Mouse (Mus musculus) brain, adult 2 months (tissue): Measurements from ENCODE around the gene Abcf2.
"Not testable (repeated sequence)": the region's sequence is repeated elsewhere in the genome, so short reads cannot be mapped to it uniquely, and the experiment has no call there.

Experiments
- DNase-seq: peaks from one replicate; pipeline ENCODE4 v3.0.0; 2011; ENCODE audit warnings: low read depth, low spot score

Gene Abcf2

DNA sequence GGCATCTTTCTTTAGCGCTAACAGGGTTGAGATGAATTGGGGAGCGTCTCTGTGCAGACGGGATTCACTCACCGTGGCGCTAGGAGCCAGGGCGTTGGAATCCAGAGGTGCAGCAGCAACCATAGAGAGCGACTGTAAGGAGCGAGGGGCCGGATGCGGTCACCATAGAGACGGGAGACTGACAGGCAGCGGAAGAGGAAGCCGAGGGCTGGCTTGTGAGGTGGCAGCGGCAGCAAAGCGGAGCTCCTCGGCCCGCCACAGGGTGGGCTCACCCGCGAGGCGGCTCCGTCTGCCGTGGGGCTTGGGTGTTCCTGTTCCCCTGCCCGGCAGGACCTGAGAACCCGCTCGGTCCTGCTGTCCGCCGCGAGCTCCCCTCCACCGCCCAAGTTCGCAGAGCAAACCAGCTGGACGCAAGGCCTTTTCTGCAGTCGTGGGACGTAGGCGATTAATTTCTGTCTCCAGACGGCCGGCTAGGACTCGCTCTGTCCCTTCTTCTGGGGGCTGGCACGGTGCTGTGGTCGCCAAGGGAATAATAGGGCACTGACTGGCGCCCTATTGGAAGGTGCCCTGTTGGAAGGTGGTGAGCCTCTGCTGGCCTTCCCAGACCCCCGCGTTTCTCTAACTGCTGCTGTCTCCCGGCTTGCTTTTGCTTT, 9.4 kb upstream of the Abcf2 start, which contains the start of gene Chpf2:
Gene Chpf2 (plus strand): TSS at position 195 of the 653 bp plus-strand sequence.
- DNase-seq, result peak; percentile 97

DNA sequence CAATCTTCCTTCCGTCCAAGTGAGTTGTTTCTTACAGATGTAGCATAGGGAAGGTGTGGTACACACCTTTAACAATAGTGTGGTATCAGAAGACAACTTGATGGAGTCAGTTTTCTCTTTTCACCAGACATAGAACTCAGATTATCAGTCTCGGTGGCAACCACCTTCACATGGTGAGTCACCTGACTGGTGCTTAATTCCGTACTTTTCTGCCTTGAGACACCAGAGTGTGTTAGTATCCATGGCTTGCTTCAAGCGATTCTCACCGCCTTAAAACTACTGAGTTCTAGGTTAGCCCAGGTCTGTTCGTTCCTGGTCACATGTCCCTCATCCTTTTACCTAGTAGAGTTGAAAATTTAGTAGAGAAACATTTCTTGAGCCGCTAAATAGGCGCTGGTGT, 8.8 kb upstream of the Abcf2 start:
- DNase-seq, result peak; percentile 47

DNA sequence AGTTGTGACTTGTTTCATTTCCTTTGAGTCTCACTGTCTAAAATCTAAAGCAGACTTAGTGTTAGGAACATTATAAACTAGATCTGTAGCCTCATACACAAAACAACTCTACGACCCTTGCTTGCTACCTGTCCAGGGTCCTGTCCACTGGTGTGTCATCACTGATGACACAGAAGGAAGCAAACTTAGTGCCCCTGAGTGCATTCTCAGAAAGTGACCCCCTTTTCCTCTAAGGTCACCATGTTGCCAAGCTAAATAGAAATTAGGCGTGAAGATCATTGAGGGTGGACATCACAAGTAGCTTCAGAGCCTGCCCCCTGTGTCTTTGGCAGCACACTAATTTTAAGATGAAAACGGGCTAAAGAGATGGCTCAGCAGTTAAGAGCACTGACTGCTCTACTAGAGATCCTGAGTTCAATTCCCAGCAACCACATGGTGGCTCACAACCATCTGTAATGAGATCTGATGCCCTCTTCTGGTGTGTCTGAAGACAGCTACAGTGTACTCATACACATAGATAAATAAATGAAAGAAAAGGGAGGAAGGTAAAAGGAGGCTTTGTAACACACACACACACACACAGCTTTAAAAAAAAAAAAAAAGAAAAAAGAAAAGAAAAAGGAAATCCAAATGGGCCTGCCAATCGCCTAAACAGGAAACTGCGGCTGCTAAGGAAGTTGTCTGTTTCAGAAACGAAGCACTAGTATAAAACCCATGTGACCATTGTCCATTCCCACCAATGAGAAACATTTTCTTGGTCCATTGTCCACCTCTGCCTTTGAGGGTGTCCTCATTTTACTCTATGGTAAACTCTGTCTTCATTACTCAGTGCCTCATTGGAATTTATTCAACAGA, 1.1 kb upstream of the Abcf2 start:
- no peak for DNase-seq

- no peak for DNase-seq
Observed at GRCm38 (mm10) chr5:24576801-24577182, 475 bp downstream of the Abcf2 start.

DNA sequence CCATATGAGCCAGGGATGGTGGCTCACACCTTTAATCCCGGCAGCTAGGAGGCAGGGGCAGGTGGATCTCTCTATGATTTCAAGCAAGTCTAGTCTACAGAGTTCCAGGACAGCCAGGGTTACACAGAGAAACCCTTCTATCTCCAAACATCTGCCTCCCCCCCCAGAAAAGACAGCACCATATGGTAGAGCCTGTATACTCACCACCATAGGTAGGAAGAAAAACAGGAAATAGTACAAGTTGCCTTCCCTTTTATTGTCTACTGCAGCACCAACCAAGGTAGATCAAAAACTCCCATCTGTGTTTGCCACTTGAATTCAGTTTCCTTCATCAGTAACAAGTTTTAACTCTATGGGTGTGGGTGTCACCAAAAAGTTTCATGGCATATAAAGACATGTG, 1.3 kb downstream of the Abcf2 start:
- no peak for DNase-seq

- no peak for DNase-seq
Observed at GRCm38 (mm10) chr5:24556709-24557108, 20.6 kb downstream of the Abcf2 start, which contains the start of gene 4931409K22Rik. TSS of gene 4931409K22Rik (minus strand) at chr5:24556809.

GRCm38 (mm10) chr5:24555335-24555734, 21.9 kb downstream of the Abcf2 start:
- not testable (repeated sequence) for DNase-seq

GRCm38 (mm10) chr5:24553621-24554244, 23.5 kb downstream of the Abcf2 start:
- no peak for DNase-seq

- no peak for DNase-seq
Observed at GRCm38 (mm10) chr5:24551317-24551688, 26.0 kb downstream of the Abcf2 start.

GRCm38 (mm10) chr5:24550598-24551316, 26.5 kb downstream of the Abcf2 start:
- peak; percentile 52 for DNase-seq

- no peak for DNase-seq
Observed at GRCm38 (mm10) chr5:24542643-24543042, 34.6 kb downstream of the Abcf2 start.

- no peak for DNase-seq
Observed at GRCm38 (mm10) chr5:24541144-24541569, 36.1 kb downstream of the Abcf2 start.

- DNase-seq, result peak; percentile 29
Observed at GRCm38 (mm10) chr5:24540387-24541143, 36.7 kb downstream of the Abcf2 start, which contains the start of gene Asb10. TSS of gene Asb10 (minus strand) at chr5:24540978.

GRCm38 (mm10) chr5:24539571-24540296, 37.5 kb downstream of the Abcf2 start:
- no peak for DNase-seq

- no peak for DNase-seq
Observed at GRCm38 (mm10) chr5:24537618-24538017, 39.6 kb downstream of the Abcf2 start.

DNA sequence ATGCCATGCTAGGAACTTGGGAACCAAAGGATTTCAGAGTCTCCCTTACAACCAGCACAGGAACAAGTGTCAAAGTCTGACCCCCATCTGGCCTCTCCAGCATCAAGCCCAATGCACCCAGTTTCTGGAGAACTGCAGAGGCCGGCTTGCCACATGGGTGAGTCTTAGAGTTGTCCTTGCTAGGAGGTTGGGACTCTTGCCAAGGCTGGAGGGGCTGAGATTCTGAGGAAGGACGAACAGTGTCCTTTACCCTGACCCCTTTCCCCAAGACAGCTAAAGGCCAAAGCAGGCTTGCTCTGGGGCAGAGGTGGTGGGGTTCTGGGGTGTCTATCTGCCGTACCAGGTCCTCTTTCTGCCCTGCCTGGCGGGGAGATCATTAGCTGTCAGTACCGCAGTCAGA, 40.8 kb downstream of the Abcf2 start:
- no peak for DNase-seq

GRCm38 (mm10) chr5:24535731-24536130, 41.5 kb downstream of the Abcf2 start:
- no peak for DNase-seq

- no peak for DNase-seq
Observed at GRCm38 (mm10) chr5:24534292-24534691, 43.0 kb downstream of the Abcf2 start.

GRCm38 (mm10) chr5:24533391-24533790, 43.9 kb downstream of the Abcf2 start:
- no peak for DNase-seq

- peak; percentile 93 for DNase-seq
Observed at GRCm38 (mm10) chr5:24530042-24530689, 47.1 kb downstream of the Abcf2 start.
